Mouse (Mus musculus): ENCODE measurements at regions not wholly inside any gene's neighbourhood (a gene's known extent, or its start where the extent isn't known, plus 50 kb on each side); places are given as distances from the start of the nearest gene placed in this dataset.

- Histone ChIP-seq H3K4me2 (ENCODE audit: low read length) (no peak overlapping the region), H3K9me3 (replicated peaks; ENCODE audit: control insufficient read depth, low read length, poor library complexity, severe bottlenecking) (no peaks in the 10 kb centered on the region), H3K4me1 (ENCODE audit: control insufficient read depth, insufficient read depth, low read length) (no peaks in the 10 kb centered on the region), H3K36me3 (ENCODE audit: control insufficient read depth, insufficient read depth, low read length) (no peaks in the 10 kb centered on the region), H3K27me3 (ENCODE audit: control insufficient read depth, insufficient read depth, low read depth, low read length) (no peaks in the 10 kb centered on the region), H3K9ac (ENCODE audit: low read depth, low read length) (no peak overlapping the region), H3K4me3 (ENCODE audit: low read depth, low read length) (no peak overlapping the region), H3K27ac (ENCODE audit: low read length) (no peak overlapping the region)
- 83% methylated on average over 2 of the region's 2 CpGs for WGBS
- no peak for ATAC-seq
These were observed 468.2 kb upstream of the Id2 start for GRCm38 (mm10) chr12:25565131-25565530.

DNA sequence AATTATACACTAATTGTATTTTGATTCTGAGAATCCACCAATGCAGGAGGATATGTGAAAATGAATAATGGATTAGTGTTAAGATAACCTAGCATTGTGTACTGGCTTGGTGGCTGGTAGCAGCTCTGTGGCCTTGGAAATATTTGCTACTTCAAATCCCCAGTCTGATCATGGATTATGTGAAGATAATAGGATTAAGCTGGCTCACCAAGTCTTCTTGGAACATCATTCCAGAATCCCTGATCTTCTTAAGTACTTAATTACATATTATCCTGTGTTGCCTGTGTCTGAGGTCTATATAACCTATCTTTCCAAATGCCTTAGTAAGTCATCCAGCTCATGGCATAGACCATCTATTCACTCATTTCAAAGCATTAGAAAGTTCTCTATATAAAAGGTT, 462.7 kb upstream of the Id2 start:
- no peak overlapping the region for H3K9ac ChIP-seq (ENCODE audit: low read depth, low read length)
- H3K4me3 ChIP-seq (ENCODE audit: low read depth, low read length): no peak overlapping the region
- no peaks in the 10 kb centered on the region for H3K36me3 ChIP-seq (ENCODE audit: control insufficient read depth, insufficient read depth, low read length)
- H3K4me2 ChIP-seq (ENCODE audit: low read length): no peak overlapping the region
- no peak for ATAC-seq
- H3K27me3 ChIP-seq (ENCODE audit: control insufficient read depth, insufficient read depth, low read depth, low read length): no peaks in the 10 kb centered on the region
- H3K9me3 ChIP-seq (replicated peaks; ENCODE audit: control insufficient read depth, low read length, poor library complexity, severe bottlenecking): no peaks in the 10 kb centered on the region
- H3K27ac ChIP-seq (ENCODE audit: low read length): no peak overlapping the region
- no peaks in the 10 kb centered on the region for H3K4me1 ChIP-seq (ENCODE audit: control insufficient read depth, insufficient read depth, low read length)

DNA sequence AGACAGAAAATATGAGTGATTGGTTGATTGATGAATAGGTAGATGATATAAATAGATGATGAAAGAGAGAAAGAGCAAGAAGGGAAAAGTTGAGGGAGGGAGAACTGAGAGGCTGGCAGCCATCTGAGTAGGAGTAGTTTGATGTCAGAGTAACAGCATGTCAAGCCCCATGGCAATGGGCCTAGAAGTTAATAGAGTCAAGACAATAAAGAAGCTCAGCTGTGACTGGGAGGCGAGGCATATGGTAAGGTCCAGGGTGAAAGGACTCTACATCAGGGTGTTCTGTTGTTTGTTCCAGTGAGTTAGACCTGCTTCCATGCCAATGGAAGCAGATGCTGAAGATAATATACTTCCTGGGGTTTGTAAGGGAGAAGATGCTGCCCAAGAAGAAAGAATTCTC, 456.7 kb upstream of the Id2 start:
- Histone ChIP-seq H3K9ac (ENCODE audit: low read depth, low read length) (no peak overlapping the region), H3K36me3 (ENCODE audit: control insufficient read depth, insufficient read depth, low read length) (no peaks in the 10 kb centered on the region), H3K4me2 (ENCODE audit: low read length) (no peak overlapping the region), H3K27ac (ENCODE audit: low read length) (no peak overlapping the region), H3K4me1 (ENCODE audit: control insufficient read depth, insufficient read depth, low read length) (no peaks in the 10 kb centered on the region), H3K4me3 (ENCODE audit: low read depth, low read length) (no peak overlapping the region), H3K9me3 (replicated peaks; ENCODE audit: control insufficient read depth, low read length, poor library complexity, severe bottlenecking) (no peaks in the 10 kb centered on the region), H3K27me3 (ENCODE audit: control insufficient read depth, insufficient read depth, low read depth, low read length) (no peaks in the 10 kb centered on the region)
- no peak for ATAC-seq
- 100% methylated on average over 1 of the region's 1 CpGs for WGBS

- 85% methylated on average over 3 of the region's 3 CpGs for WGBS
- H3K4me2 ChIP-seq (ENCODE audit: low read length): no peak overlapping the region
- no peak overlapping the region for H3K4me3 ChIP-seq (ENCODE audit: low read depth, low read length)
- ATAC-seq: no peak
- H3K9ac ChIP-seq (ENCODE audit: low read depth, low read length): no peak overlapping the region
- no peaks in the 10 kb centered on the region for H3K27me3 ChIP-seq (ENCODE audit: control insufficient read depth, insufficient read depth, low read depth, low read length)
- H3K36me3 ChIP-seq (ENCODE audit: control insufficient read depth, insufficient read depth, low read length): no peaks in the 10 kb centered on the region
- no peak overlapping the region for H3K27ac ChIP-seq (ENCODE audit: low read length)
- no peaks in the 10 kb centered on the region for H3K4me1 ChIP-seq (ENCODE audit: control insufficient read depth, insufficient read depth, low read length)
- no peaks in the 10 kb centered on the region for H3K9me3 ChIP-seq (replicated peaks; ENCODE audit: control insufficient read depth, low read length, poor library complexity, severe bottlenecking)
These were observed 452.8 kb upstream of the Id2 start for GRCm38 (mm10) chr12:25549735-25550134.

- no peak overlapping the region for H3K9ac ChIP-seq (ENCODE audit: low read depth, low read length)
- ATAC-seq: no peak
- no peaks in the 10 kb centered on the region for H3K27me3 ChIP-seq (ENCODE audit: control insufficient read depth, insufficient read depth, low read depth, low read length)
- H3K4me3 ChIP-seq (ENCODE audit: low read depth, low read length): no peak overlapping the region
- WGBS: 43% methylated on average over 6 of the region's 6 CpGs
- no peaks in the 10 kb centered on the region for H3K4me1 ChIP-seq (ENCODE audit: control insufficient read depth, insufficient read depth, low read length)
- H3K27ac ChIP-seq (ENCODE audit: low read length): no peak overlapping the region
- no peaks in the 10 kb centered on the region for H3K36me3 ChIP-seq (ENCODE audit: control insufficient read depth, insufficient read depth, low read length)
- no peaks in the 10 kb centered on the region for H3K9me3 ChIP-seq (replicated peaks; ENCODE audit: control insufficient read depth, low read length, poor library complexity, severe bottlenecking)
- no peak overlapping the region for H3K4me2 ChIP-seq (ENCODE audit: low read length)
These were observed 447.3 kb upstream of the Id2 start for GRCm38 (mm10) chr12:25544253-25544652.

DNA sequence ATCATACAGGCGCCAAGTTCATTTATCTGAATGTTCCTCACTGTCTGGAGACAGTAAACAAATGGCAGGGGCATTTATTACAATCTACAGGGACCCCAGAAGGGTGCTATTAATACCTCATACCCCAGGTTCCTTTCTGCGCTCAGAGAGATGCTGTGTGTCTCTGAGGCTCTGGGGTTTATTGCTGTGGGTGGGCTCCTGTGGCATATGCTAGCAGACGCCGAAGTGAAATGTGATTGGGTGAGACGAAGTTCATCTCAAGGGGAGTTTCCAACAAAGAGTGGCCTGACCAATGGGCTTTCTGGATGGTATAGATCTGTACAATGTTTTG, 437.6 kb upstream of the Id2 start:
- H3K4me2 ChIP-seq (ENCODE audit: low read length): no peak overlapping the region

GRCm38 (mm10) chr12:25533709-25534619, 437.0 kb upstream of the Id2 start:
- Histone ChIP-seq H3K36me3 (ENCODE audit: control insufficient read depth, insufficient read depth, low read length) (no peaks in the 10 kb centered on the region), H3K9me3 (replicated peaks; ENCODE audit: control insufficient read depth, low read length, poor library complexity, severe bottlenecking) (no peaks in the 10 kb centered on the region), H3K4me1 (ENCODE audit: control insufficient read depth, insufficient read depth, low read length) (no peaks in the 10 kb centered on the region), H3K4me2 (ENCODE audit: low read length) (no peak overlapping the region), H3K4me3 (ENCODE audit: low read depth, low read length) (no peak overlapping the region), H3K27ac (ENCODE audit: low read length) (no peak overlapping the region), H3K27me3 (ENCODE audit: control insufficient read depth, insufficient read depth, low read depth, low read length) (no peaks in the 10 kb centered on the region), H3K9ac (ENCODE audit: low read depth, low read length) (no peak overlapping the region)
- WGBS: 86% methylated on average over 10 of the region's 10 CpGs
- ATAC-seq: no peak

More for the DNA sequence above, 437.6 kb upstream of the Id2 start:
- Histone ChIP-seq H3K27me3 (ENCODE audit: control insufficient read depth, insufficient read depth, low read depth, low read length) (no peaks in the 10 kb centered on the region), H3K27ac (ENCODE audit: low read length) (no peak overlapping the region), H3K9ac (ENCODE audit: low read depth, low read length) (no peak overlapping the region), H3K4me1 (ENCODE audit: control insufficient read depth, insufficient read depth, low read length) (no peaks in the 10 kb centered on the region), H3K36me3 (ENCODE audit: control insufficient read depth, insufficient read depth, low read length) (no peaks in the 10 kb centered on the region), H3K9me3 (replicated peaks; ENCODE audit: control insufficient read depth, low read length, poor library complexity, severe bottlenecking) (no peaks in the 10 kb centered on the region), H3K4me3 (ENCODE audit: low read depth, low read length) (no peak overlapping the region)
- no peak for ATAC-seq
- 81% methylated on average over 5 of the region's 5 CpGs for WGBS

GRCm38 (mm10) chr12:25530483-25530882, 433.5 kb upstream of the Id2 start:
- H3K27ac ChIP-seq (ENCODE audit: low read length): no peak overlapping the region
- 94% methylated on average over 3 of the region's 3 CpGs for WGBS

GRCm38 (mm10) chr12:25529537-25529936, 432.6 kb upstream of the Id2 start:
- Histone ChIP-seq H3K4me1 (ENCODE audit: control insufficient read depth, insufficient read depth, low read length) (no peaks in the 10 kb centered on the region), H3K9ac (ENCODE audit: low read depth, low read length) (no peak overlapping the region), H3K9me3 (replicated peaks; ENCODE audit: control insufficient read depth, low read length, poor library complexity, severe bottlenecking) (no peaks in the 10 kb centered on the region), H3K36me3 (ENCODE audit: control insufficient read depth, insufficient read depth, low read length) (no peaks in the 10 kb centered on the region), H3K27me3 (ENCODE audit: control insufficient read depth, insufficient read depth, low read depth, low read length) (no peaks in the 10 kb centered on the region), H3K27ac (ENCODE audit: low read length) (no peak overlapping the region), H3K4me2 (ENCODE audit: low read length) (no peak overlapping the region), H3K4me3 (ENCODE audit: low read depth, low read length) (no peak overlapping the region)
- no peak for ATAC-seq
- 93% methylated on average over 3 of the region's 3 CpGs for WGBS

More at GRCm38 (mm10) chr12:25530483-25530882, 433.5 kb upstream of the Id2 start:
- no peak overlapping the region for H3K4me3 ChIP-seq (ENCODE audit: low read depth, low read length)
- no peaks in the 10 kb centered on the region for H3K27me3 ChIP-seq (ENCODE audit: control insufficient read depth, insufficient read depth, low read depth, low read length)
- no peaks in the 10 kb centered on the region for H3K4me1 ChIP-seq (ENCODE audit: control insufficient read depth, insufficient read depth, low read length)
- no peaks in the 10 kb centered on the region for H3K9me3 ChIP-seq (replicated peaks; ENCODE audit: control insufficient read depth, low read length, poor library complexity, severe bottlenecking)
- H3K9ac ChIP-seq (ENCODE audit: low read depth, low read length): no peak overlapping the region
- no peaks in the 10 kb centered on the region for H3K36me3 ChIP-seq (ENCODE audit: control insufficient read depth, insufficient read depth, low read length)
- no peak overlapping the region for H3K4me2 ChIP-seq (ENCODE audit: low read length)
- no peak for ATAC-seq

All from midbrain, embryonic 16.5 days (tissue).